Mouse (Mus musculus) heart, embryonic 10.5 days (tissue): ENCODE measurements around the gene Gap43. TPM values are rescaled to one million over a fixed set of nuclear protein-coding genes. Genes with fewer than 3 reads are reported as not detected.
"Not testable (repeated sequence)": the region's sequence is repeated elsewhere in the genome, so short reads cannot be mapped to it uniquely, and the experiment has no call there.

Source experiments
- DNase-seq: peaks from one replicate; pipeline ENCODE4 v3.0.0-alpha.2; 2017; ENCODE audit warnings: low spot score
- H3K27ac ChIP-seq: fragments of 300-500 bp; sonication (generic); 2 replicates; pipeline ENCODE4 v1.5.1; 2016; ENCODE audit warnings: mild to moderate bottlenecking
- H3K27me3 ChIP-seq: fragments of 300-500 bp; sonication (generic); 2 replicates; pipeline ENCODE4 v1.6.1; 2016; ENCODE audit warnings: mild to moderate bottlenecking; ENCODE audit not compliant: poor library complexity, insufficient read depth, severe bottlenecking
- H3K36me3 ChIP-seq: fragments of 300-500 bp; sonication (generic); 2 replicates; pipeline ENCODE4 v1.6.1; 2016; ENCODE audit warnings: mild to moderate bottlenecking, moderate library complexity
- H3K4me1 ChIP-seq: fragments of 300-500 bp; sonication (generic); 2 replicates; pipeline ENCODE4 v1.6.1; 2016; ENCODE audit warnings: mild to moderate bottlenecking
- H3K4me3 ChIP-seq: fragments of 300-500 bp; sonication (generic); 2 replicates; pipeline ENCODE4 v1.5.1; 2016; ENCODE audit warnings: mild to moderate bottlenecking, moderate library complexity
- H3K9me3 ChIP-seq: fragments of 300-500 bp; sonication (generic); 2 replicates; pipeline ENCODE4 v1.6.1; 2016; ENCODE audit warnings: mild to moderate bottlenecking, moderate library complexity
- whole genome bisulfite sequencing: fragments of 180-500 bp; shearing (Covaris S2); methylation state at CpG from one replicate; pipeline ENCODE4 v1.1.7; 2016; 5-methylcytosine and 5-hydroxymethylcytosine counted together
- microRNA-seq: library from miRNA; unstranded; fragments of <30 nt; microRNA quantifications from one replicate; pipeline ENCODE4, GENCODE M21; 2017
- polyA plus RNA-seq: library from polyadenylated mRNA; unstranded; fragments of >200 nt; fragmentation: Nextera tagmentation; extraction: Ambion mirVana; gene quantifications from 2 replicates; pipeline ENCODE4 v1.2.1, GENCODE M21; 2016

Gap43 gene
- polyA plus RNA-seq, 1 experiment from 2014 or later, result 37.1 TPM

- DNase-seq, result no peak
- H3K4me3 ChIP-seq, result no peak overlapping the region
- no peaks in the 10 kb centered on the region for H3K36me3 ChIP-seq
- no peaks in the 10 kb centered on the region for H3K9me3 ChIP-seq
- H3K27me3 ChIP-seq, result no peaks in the 10 kb centered on the region
- no peak overlapping the region for H3K27ac ChIP-seq
- H3K4me1 ChIP-seq, result no peaks in the 10 kb centered on the region
- WGBS, result 75% methylated on average over 5 of the region's 5 CpGs
Observed at GRCm38 (mm10) chr16:42252252-42252651, 88.2 kb downstream of the Gap43 start.

GRCm38 (mm10) chr16:42244121-42244520, 96.3 kb downstream of the Gap43 start:
- H3K36me3 ChIP-seq, DNase-seq, H3K27me3 ChIP-seq, H3K4me1 ChIP-seq, H3K4me3 ChIP-seq, H3K9me3 ChIP-seq, H3K27ac ChIP-seq: not testable (repeated sequence)
- 74% methylated on average over 3 of the region's 3 CpGs for WGBS

GRCm38 (mm10) chr16:42231306-42231705, 109.1 kb downstream of the Gap43 start:
- H3K9me3 ChIP-seq, result no peaks in the 10 kb centered on the region
- H3K4me1 ChIP-seq, result no peaks in the 10 kb centered on the region
- whole genome bisulfite sequencing, result 64% methylated on average over 4 of the region's 4 CpGs
- no peak overlapping the region for H3K27ac ChIP-seq
- no peak for DNase-seq
- no peak overlapping the region for H3K4me3 ChIP-seq
- H3K27me3 ChIP-seq, result no peaks in the 10 kb centered on the region
- H3K36me3 ChIP-seq, result no peaks in the 10 kb centered on the region

Small RNA genes within 50 kb of the gene (microRNA-seq; reads per million reads assigned to microRNA genes)
- 28.5 reads per million, percentile 37 among the genes with 10 or more reads in this experiment for gene Mir6540
